Mouse (Mus musculus) MEL (cell line): ENCODE measurements around the gene 4930432M17Rik.

ENCODE experiments used
- CHD1 ChIP-seq: IDR thresholded peaks from 2 replicates; pipeline ENCODE4 v1.6.1; 2012; ENCODE audit warnings: low read depth, mild to moderate bottlenecking, inconsistent platforms, low read length, improper control_type of control experiment
- CTCF ChIP-seq, 3 experiments: IDR thresholded peaks in 2 of 3; conservative IDR thresholded peaks in 1 of 3; 2 replicates each; pipeline ENCODE4 v1.5.1; 2011 to 2012; ENCODE audit warnings: low read length in 3 of 3, low read depth in 2 of 3, mild to moderate bottlenecking in 2 of 3, improper control_type of control experiment in 1 of 3, inconsistent platforms in 1 of 3, mixed read lengths in 1 of 3, moderate library complexity in 1 of 3; ENCODE audit not compliant: control insufficient read depth in 1 of 3, insufficient read depth in 1 of 3, poor library complexity in 1 of 3, severe bottlenecking in 1 of 3
- ELF1 ChIP-seq: IDR thresholded peaks from 2 replicates; pipeline ENCODE4 v1.6.1; 2014; ENCODE audit warnings: low read depth, mild to moderate bottlenecking, inconsistent platforms, low read length, improper control_type of control experiment, moderate library complexity
- EP300 ChIP-seq, 2 experiments: IDR thresholded peaks; 2 replicates each; pipeline ENCODE4 v1.6.1; 2011; ENCODE audit warnings: improper control_type of control experiment in 2 of 2, low read length in 2 of 2, low read depth in 1 of 2, mild to moderate bottlenecking in 1 of 2
- GABPA ChIP-seq: IDR thresholded peaks from 2 replicates; pipeline ENCODE4 v1.6.1; 2012; ENCODE audit warnings: low read depth, mild to moderate bottlenecking, inconsistent platforms, low read length, improper control_type of control experiment, moderate library complexity
- GATA1 ChIP-seq: IDR thresholded peaks from 2 replicates; pipeline ENCODE4 v1.6.1; 2011; ENCODE audit warnings: low read depth, low read length, improper control_type of control experiment
- JUND ChIP-seq: IDR thresholded peaks from 2 replicates; pipeline ENCODE4 v1.6.1; 2011; ENCODE audit warnings: low read depth, mild to moderate bottlenecking, improper control_type of control experiment, low read length
- POLR2A ChIP-seq, 2 experiments: IDR thresholded peaks; 2 replicates each; pipeline ENCODE4 v1.6.1; 2011 to 2012; ENCODE audit warnings: low read length in 2 of 2, mild to moderate bottlenecking in 2 of 2, control low read depth in 1 of 2, improper control_type of control experiment in 1 of 2, low read depth in 1 of 2, moderate library complexity in 1 of 2; ENCODE audit not compliant: control insufficient read depth in 1 of 2, insufficient read depth in 1 of 2, poor library complexity in 1 of 2
- TCF12 ChIP-seq: IDR thresholded peaks from 2 replicates; pipeline ENCODE4 v1.6.1; 2014; ENCODE audit warnings: low read depth, mild to moderate bottlenecking, inconsistent platforms, low read length, improper control_type of control experiment, moderate library complexity
- UBTF ChIP-seq: IDR thresholded peaks from 2 replicates; pipeline ENCODE4 v1.6.1; 2012; ENCODE audit warnings: low read depth, mild to moderate bottlenecking, inconsistent platforms, low read length, improper control_type of control experiment, moderate library complexity, borderline replicate concordance; ENCODE audit not compliant: insufficient read depth
- USF2 ChIP-seq, 2 experiments: IDR thresholded peaks; 2 replicates each; pipeline ENCODE4 v1.6.1; 2011 to 2012; ENCODE audit warnings: improper control_type of control experiment in 2 of 2, low read length in 2 of 2, borderline replicate concordance in 1 of 2, inconsistent platforms in 1 of 2, low read depth in 1 of 2, mild to moderate bottlenecking in 1 of 2; ENCODE audit not compliant: insufficient read depth in 1 of 2
- ZMIZ1 ChIP-seq: IDR thresholded peaks from 2 replicates; pipeline ENCODE4 v1.6.1; 2012; ENCODE audit warnings: low read depth, mild to moderate bottlenecking, inconsistent platforms, low read length, improper control_type of control experiment, moderate library complexity

DNA sequence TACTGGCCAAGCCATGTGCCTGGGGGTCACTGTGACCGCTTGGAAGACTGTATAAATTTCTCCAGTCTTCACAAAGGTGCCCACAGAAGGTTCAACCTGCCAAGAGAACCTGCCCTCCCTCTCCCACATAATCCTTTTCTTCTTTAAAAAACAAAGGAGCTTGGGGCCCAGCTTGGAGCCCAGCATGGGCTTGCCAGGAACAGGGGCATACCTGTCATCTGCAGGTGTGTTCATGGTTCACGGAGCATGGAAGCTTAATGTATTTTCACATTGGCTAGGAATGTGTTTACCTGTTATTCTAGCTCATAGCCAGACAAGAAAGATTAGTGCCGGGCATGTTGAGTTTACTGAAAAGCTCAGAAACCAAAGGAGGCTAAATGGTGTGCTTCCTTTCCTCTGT, 32.3 kb upstream of the 4930432M17Rik start:
- no peak for TF ChIP-seq USF2 (IDR thresholded peaks at IDR 0.05; ENCODE audit: borderline replicate concordance in 1 of 2, insufficient read depth in 1 of 2, low read depth in 1 of 2, low read length in 2 of 2)
- no peak for TF ChIP-seq JUND
- no peak for TF ChIP-seq TCF12
- TF ChIP-seq CTCF (IDR thresholded peaks at IDR 0.05 in 2 of 3, conservative IDR thresholded peaks at IDR 0.05 in 1 of 3; ENCODE audit: control insufficient read depth in 1 of 3, insufficient read depth in 1 of 3, low read depth in 2 of 3, low read length in 3 of 3, poor library complexity in 1 of 3, severe bottlenecking in 1 of 3) = no peak
- no peak for TF ChIP-seq GATA1
- TF ChIP-seq EP300 (IDR thresholded peaks at IDR 0.05; ENCODE audit: low read depth in 1 of 2, low read length in 2 of 2) = no peak
- no peak for TF ChIP-seq POLR2A (IDR thresholded peaks at IDR 0.05; ENCODE audit: control insufficient read depth in 1 of 2, insufficient read depth in 1 of 2, low read depth in 1 of 2, low read length in 2 of 2, poor library complexity in 1 of 2)
- TF ChIP-seq CHD1 = no peak
- no peak for TF ChIP-seq UBTF
- no peak for TF ChIP-seq ELF1
- TF ChIP-seq GABPA = no peak
- TF ChIP-seq ZMIZ1 = no peak
